Mouse (Mus musculus): ENCODE measurements around the gene Cel.

Cel gene

DNA sequence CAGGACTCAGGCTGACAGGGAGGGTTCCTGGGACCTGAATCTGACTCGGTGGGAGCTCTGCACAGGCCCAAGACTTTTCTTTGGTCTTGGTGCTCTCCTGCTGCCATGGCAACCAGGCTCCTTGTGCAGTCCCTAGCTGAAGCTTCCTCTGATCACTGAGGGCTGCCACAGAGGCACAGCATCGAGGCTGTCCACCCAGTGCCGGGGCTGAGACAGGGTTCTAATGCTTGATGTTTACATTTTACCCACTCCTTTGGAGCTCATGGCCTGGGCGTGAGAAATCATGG is 25.6 kb downstream of the Cel start:
- DNase-seq (ENCODE audit: low spot score): no peak

- DNase-seq (ENCODE audit: low spot score): no peak
These were observed 26.2 kb downstream of the Cel start for GRCm38 (mm10) chr2:28536766-28537633.

GRCm38 (mm10) chr2:28536166-28536565 is 27.0 kb downstream of the Cel start:
- DNase-seq (ENCODE audit: low spot score): no peak

- DNase-seq (ENCODE audit: low spot score): no peak
These were observed 27.6 kb downstream of the Cel start for GRCm38 (mm10) chr2:28535650-28536049.

DNA sequence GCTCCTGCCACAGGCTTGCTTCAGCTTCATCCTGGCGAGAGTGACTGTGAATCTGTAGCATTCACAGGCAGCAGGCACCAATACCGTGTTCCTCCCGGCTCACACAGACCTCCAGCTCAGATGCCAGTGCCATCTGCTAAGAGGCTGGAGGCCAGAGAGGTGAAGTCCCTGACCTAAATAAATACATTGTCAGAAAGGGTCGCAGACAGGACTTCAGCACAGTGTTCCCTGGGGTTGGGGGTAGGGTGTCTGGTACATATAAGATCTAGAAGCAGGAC is 28.0 kb downstream of the Cel start:
- DNase-seq (ENCODE audit: low spot score): no peak

GRCm38 (mm10) chr2:28534436-28535262 is 28.6 kb downstream of the Cel start:
- DNase-seq (ENCODE audit: low spot score): no peak

DNA sequence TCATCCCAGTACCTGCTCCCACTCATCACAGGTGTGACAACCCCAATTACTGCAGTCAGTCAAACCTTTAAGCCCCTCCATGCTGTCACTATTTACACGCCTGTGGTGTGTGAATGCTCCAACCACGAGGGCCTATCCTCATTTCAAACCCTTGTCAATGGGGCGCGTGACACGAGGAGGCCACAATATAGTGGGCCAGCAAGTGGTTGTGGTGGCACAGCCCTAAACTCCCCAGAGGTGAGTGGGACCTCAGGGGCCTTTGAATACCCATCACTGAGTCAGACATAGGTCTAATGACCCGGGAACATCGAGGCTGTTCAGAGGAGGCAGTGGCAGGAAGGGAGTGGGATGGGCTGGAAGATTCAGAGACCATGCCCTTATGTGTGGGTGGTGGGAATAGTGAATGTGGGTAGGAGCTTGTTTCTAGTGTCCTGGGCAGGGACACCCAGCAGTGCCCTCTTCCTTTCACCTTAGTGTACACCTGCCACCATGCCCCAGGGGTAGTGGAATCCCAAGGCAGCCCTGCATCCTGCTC is 29.2 kb downstream of the Cel start:
- no peak for DNase-seq (ENCODE audit: low spot score)

GRCm38 (mm10) chr2:28532938-28533771 is 30.0 kb downstream of the Cel start:
- peak; percentile 83 for DNase-seq (ENCODE audit: low spot score)

- DNase-seq (ENCODE audit: low spot score): no peak
These were observed 32.9 kb downstream of the Cel start for GRCm38 (mm10) chr2:28530311-28530710.

- DNase-seq (ENCODE audit: low spot score): no peak
These were observed 33.3 kb downstream of the Cel start for GRCm38 (mm10) chr2:28529856-28530255.

GRCm38 (mm10) chr2:28528354-28528730 is 34.9 kb downstream of the Cel start:
- DNase-seq (ENCODE audit: low spot score): no peak

DNA sequence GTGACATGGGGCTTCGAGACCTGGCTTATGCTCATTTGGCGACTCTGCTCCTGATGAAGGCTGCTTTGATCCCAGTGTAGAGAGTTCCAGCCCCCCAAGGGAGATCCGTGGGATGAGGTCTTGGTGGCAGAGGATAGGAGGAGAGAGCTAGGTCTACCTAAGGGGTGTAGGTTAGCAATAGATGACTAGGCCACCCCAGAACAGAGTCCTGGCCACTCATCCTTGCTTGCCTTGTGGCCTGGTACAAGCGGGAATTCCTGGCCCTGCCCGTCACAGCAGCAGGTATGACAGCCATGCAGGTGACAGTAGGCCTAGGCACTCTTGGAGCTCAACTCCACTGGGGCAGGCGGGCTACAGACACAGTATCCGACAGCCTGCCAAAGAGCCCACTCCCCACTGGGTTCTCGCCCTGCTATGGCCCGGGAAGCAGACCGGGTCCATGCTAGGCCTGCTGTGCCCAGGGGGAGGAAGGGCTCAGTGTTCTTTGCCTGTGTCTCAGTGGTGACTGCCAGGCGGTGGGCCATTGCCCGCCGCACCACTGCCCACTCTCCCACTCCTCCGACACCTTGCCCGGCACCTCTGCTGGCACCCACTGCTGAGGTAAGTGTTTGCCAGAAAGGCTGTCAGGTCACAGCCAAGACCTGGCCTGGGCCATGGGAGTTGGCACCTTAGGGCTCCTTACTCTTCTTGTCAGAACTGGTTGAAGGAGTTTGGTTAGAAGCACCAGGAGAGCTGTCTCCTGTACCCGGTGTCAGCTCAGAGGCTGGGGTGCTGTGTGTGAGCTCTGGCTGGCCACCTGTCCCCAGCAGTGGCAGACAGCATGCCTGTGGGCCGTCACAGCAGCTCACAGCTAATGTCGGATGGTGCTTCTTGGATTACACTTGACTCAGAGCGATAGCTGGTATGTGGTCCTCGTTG is 35.5 kb downstream of the Cel start:
- no peak for DNase-seq (ENCODE audit: low spot score)

- DNase-seq (ENCODE audit: low spot score): no peak
These were observed 37.0 kb downstream of the Cel start for GRCm38 (mm10) chr2:28525943-28526876.

GRCm38 (mm10) chr2:28525219-28525942 is 37.8 kb downstream of the Cel start:
- DNase-seq (ENCODE audit: low spot score): no peak

DNA sequence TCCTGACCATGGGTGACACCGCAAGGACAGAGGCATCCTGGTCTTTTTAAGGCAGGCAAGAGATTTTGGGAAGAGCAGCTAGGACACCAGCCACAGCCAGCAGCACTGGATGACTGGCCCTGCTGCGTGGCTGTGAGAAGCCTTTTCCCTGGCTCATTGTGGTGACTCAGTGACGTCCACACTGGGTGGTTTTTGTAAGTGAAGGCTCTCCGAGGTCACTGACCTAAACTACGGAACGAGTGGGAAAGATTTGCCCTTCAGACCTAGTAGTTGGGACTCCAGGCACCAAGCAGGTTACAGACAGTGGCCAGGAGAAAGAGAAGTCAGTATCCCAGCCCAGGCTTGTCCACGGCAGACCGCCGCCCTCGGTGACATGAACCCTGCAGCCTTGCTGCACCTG is 38.8 kb downstream of the Cel start:
- DNase-seq (ENCODE audit: low spot score): no peak

GRCm38 (mm10) chr2:28523643-28524117 is 39.5 kb downstream of the Cel start:
- DNase-seq (ENCODE audit: low spot score): peak; percentile 61

DNA sequence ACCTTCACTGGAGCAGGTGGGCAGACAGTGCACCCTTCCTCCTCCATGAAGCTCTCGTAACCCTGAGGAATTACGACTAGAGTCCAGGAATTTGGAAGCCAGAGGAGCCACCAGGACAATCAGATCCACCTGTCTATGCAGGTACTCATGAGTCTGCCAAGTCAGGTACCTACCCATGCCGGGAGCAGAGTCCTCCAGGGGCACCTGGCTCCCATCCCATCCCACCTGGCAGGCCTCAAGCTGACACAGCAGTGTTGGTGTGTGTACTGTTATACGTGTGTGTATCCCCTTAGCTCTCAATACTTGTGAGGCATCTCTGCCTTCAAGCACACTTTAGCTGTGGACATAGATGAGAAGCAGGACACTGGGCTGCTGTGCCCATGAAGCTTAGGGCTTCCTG is 41.0 kb downstream of the Cel start:
- no peak for DNase-seq (ENCODE audit: low spot score)

GRCm38 (mm10) chr2:28521571-28522151 is 41.5 kb downstream of the Cel start:
- DNase-seq (ENCODE audit: low spot score): no peak

DNA sequence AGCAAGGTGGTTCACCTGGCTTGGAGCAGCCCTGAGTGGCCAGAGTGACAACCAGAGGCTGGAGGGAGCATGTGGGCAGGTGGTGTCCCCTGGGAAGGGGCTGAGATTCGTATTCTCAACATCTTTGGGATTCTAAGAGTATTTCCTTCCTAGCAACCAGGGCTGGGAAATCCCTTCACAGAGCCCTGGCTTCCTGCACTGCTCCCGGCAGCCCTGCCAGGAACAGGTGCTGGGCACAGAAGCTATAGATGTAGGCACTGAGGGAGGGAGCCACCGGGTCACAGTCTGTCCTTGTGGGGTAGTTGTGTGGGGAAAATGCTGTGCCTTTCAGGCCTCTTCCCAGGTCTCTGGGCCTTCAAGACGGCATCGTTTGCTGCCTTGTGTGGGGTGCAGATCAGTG is 42.6 kb downstream of the Cel start:
- DNase-seq (ENCODE audit: low spot score): no peak

Data from testis, postnatal 14 days (tissue).